Mouse (Mus musculus) forebrain, embryonic 15.5 days (tissue): ENCODE measurements around the gene Racgap1. TPM values are rescaled to one million over a fixed set of nuclear protein-coding genes. Genes with fewer than 3 reads are reported as not detected.

Experiments used
- ATAC-seq: fragments of 200-750 bp; cut with Nextera tagmentation; replicated peaks from 2 replicates; pipeline ENCODE4 v1.8.0; 2017; ENCODE audit warnings: mild to moderate bottlenecking, moderate TSS enrichment, moderate library complexity
- H3K27ac ChIP-seq: fragments of 300-500 bp; sonication (generic); replicated peaks from 2 replicates; pipeline ENCODE4 v1.5.1; 2015; ENCODE audit warnings: mild to moderate bottlenecking, inconsistent platforms
- H3K27me3 ChIP-seq: fragments of 300-500 bp; sonication (generic); 2 replicates; pipeline ENCODE4 v1.6.1; 2015; ENCODE audit warnings: inconsistent platforms
- H3K36me3 ChIP-seq: fragments of 300-500 bp; sonication (generic); 2 replicates; pipeline ENCODE4 v1.6.1; 2015; ENCODE audit warnings: mild to moderate bottlenecking, inconsistent platforms
- H3K4me1 ChIP-seq: fragments of 300-500 bp; sonication (generic); 2 replicates; pipeline ENCODE4 v1.6.1; 2015; ENCODE audit warnings: inconsistent platforms
- H3K4me2 ChIP-seq: fragments of 300-500 bp; sonication (generic); replicated peaks from 2 replicates; pipeline ENCODE4 v1.6.1; 2015; ENCODE audit warnings: mild to moderate bottlenecking, inconsistent platforms
- H3K4me3 ChIP-seq: fragments of 300-500 bp; sonication (generic); 2 replicates; pipeline ENCODE4 v1.5.1; 2015; ENCODE audit warnings: mild to moderate bottlenecking, inconsistent platforms
- H3K9ac ChIP-seq: fragments of 300-500 bp; sonication (generic); replicated peaks from 2 replicates; pipeline ENCODE4 v1.6.1; 2015; ENCODE audit warnings: mild to moderate bottlenecking, inconsistent platforms
- H3K9me3 ChIP-seq: fragments of 300-500 bp; sonication (generic); 2 replicates; pipeline ENCODE4 v1.6.1; 2016; ENCODE audit warnings: inconsistent platforms
- WGBS: fragments of 180-500 bp; shearing (Covaris S2); methylation state at CpG from one replicate; pipeline ENCODE4 v1.1.7; 2015; ENCODE audit warnings: mixed read lengths; 5-methylcytosine and 5-hydroxymethylcytosine counted together
- polyA plus RNA-seq: library from polyadenylated mRNA; unstranded; fragments of >200 nt; fragmentation: Nextera tagmentation; extraction: Ambion mirVana; gene quantifications from 2 replicates; pipeline ENCODE4 v1.2.1, GENCODE M21; 2015

Gene Racgap1
- polyA plus RNA-seq, 1 experiment from 2014 or later = 113 TPM

DNA sequence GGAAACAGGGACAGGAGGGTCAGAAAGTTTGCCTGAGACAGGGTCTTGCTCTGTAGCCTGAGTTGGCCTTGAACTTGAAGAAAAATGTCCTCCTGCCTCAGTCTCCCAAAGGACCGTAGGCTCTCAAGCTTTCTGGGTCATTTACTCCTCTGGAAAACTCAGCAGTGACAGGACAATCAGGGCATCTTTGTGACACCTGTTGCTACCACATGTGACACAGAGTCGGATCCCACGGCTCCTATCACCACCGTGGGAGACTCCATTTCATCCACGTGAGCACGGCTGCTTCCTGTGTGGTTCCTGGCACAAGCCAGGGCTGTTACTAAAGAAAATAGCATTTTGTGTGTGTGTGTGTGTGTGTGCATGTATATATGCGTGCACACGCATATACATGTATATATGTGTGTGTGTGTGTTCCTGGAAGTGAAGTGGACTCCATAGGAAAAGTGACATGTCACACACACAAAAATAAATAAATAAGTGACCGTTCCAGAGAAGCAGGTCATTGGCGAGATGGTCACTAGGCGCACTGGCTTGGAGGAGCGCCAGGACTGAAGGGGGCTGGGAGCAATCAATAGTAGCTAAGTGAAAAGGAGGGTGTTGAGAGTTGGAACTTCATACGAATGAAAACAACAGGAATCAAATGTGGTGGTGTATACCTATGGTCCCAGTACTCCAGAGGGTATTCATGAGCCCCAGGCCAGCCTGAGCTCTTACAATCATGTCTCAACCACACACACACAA lies 42.9 kb downstream of the Racgap1 start:
- Histone ChIP-seq H3K27ac (no peak overlapping the region), H3K4me3 (no peak overlapping the region), H3K36me3 (no peaks in the 10 kb centered on the region), H3K9me3 (no peaks in the 10 kb centered on the region), H3K4me2 (no peak overlapping the region), H3K4me1 (peaks cover 37% of the 10 kb centered on the region), H3K27me3 (no peaks in the 10 kb centered on the region), H3K9ac (no peak overlapping the region)
- 75% methylated on average over 13 of the region's 13 CpGs for WGBS
- ATAC-seq = no peak

DNA sequence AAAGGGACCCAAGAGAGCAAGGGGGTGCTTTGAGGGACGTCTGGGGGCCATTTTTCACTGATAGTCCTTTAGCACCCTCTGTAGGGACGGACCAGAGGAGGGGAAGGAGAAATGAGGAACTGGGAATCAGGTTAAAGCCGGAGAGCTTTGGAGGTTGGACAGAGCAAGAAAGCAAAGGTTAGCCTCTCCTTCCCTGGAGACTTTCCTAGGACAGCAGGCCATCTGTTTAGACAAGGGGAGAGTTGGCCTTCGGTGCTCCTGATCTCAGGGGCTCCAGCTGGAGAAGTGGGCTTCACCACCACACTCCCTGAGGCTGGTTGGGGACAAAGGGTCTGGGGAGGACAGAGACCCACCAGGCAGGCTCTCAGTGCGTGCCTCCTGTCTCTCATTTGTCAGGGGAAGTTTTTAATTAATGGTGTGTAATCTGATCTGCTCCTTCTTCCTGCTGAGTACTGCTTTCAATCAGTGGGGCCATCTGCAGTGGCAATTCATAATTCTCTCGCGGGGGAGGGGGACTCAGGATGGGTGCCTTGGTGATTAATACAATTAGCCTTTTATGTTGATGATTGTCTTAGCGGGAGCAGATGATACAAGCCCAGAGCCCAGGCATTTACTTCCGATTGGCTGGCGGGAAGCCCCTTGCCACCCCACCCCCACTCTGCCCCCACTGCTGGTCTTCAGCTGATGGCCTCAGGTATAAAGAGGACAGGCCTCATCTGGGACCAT lies 43.9 kb downstream of the Racgap1 start:
- peak overlapping the region; percentile 45 for H3K27ac ChIP-seq
- H3K36me3 ChIP-seq = no peaks in the 10 kb centered on the region
- peaks cover 37% of the 10 kb centered on the region for H3K4me1 ChIP-seq
- WGBS = 9% methylated on average over 10 of the region's 10 CpGs
- peak; percentile 43 for ATAC-seq
- H3K9ac ChIP-seq = no peak overlapping the region
- no peaks in the 10 kb centered on the region for H3K27me3 ChIP-seq
- no peaks in the 10 kb centered on the region for H3K9me3 ChIP-seq
- H3K4me2 ChIP-seq = no peak overlapping the region
- no peak overlapping the region for H3K4me3 ChIP-seq

DNA sequence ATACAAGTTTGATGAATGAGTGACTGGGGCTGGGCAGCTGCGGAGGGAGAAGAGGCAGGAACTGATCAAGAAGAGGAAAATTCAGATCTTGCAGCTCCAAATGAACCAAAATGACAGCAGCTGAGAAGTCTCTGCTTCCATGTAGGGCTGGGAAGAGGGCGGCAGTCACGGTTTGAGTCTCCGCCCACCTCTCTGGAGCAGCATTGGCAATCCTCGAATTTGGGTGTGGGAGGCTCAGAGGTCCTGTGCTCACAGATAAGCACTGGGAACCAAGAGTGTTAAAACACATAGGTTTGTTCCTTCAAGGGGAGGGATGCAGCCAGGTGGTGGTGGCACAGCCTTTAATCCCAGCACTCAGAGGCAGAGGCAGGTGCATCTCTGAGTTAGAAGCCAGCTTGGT lies 44.9 kb downstream of the Racgap1 start:
- no peak overlapping the region for H3K4me2 ChIP-seq
- 38% methylated on average over 5 of the region's 5 CpGs for WGBS
- H3K36me3 ChIP-seq = no peaks in the 10 kb centered on the region
- H3K27me3 ChIP-seq = no peaks in the 10 kb centered on the region
- peaks cover 36% of the 10 kb centered on the region for H3K4me1 ChIP-seq
- H3K4me3 ChIP-seq = no peak overlapping the region
- H3K27ac ChIP-seq = no peak overlapping the region
- no peak overlapping the region for H3K9ac ChIP-seq
- no peak for ATAC-seq
- H3K9me3 ChIP-seq = no peaks in the 10 kb centered on the region

- ATAC-seq = no peak
- no peak overlapping the region for H3K4me3 ChIP-seq
- no peak overlapping the region for H3K9ac ChIP-seq
- H3K4me2 ChIP-seq = no peak overlapping the region
- 58% methylated on average over 3 of the region's 3 CpGs for WGBS
- H3K27me3 ChIP-seq = no peaks in the 10 kb centered on the region
- H3K9me3 ChIP-seq = no peaks in the 10 kb centered on the region
- no peak overlapping the region for H3K27ac ChIP-seq
- H3K4me1 ChIP-seq = peaks cover 35% of the 10 kb centered on the region
- no peaks in the 10 kb centered on the region for H3K36me3 ChIP-seq
Observed at GRCm38 (mm10) chr15:99605595-99605994, 45.9 kb downstream of the Racgap1 start.

DNA sequence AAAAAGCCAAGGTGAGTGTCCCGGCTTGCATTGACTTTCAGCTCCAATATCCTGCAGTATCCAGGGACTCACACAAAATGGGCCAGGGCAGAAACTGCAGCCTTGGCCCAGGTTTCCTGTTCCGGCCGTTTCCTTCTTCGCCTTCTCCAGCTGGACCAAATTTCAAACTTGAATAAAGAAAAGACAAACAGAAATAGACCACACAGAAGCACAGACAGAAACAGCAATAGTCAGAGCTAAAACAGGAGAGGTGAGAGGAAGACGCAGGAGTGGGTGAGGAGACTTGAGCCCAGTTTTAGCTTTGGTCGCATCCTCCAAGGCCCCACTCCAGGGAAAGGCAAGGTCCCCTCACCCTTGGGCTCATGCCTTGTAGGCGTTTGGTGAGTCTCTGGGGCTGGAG lies 48.2 kb downstream of the Racgap1 start:
- no peak for ATAC-seq
- no peak overlapping the region for H3K27ac ChIP-seq
- no peaks in the 10 kb centered on the region for H3K9me3 ChIP-seq
- H3K36me3 ChIP-seq = no peaks in the 10 kb centered on the region
- no peak overlapping the region for H3K4me2 ChIP-seq
- 90% methylated on average over 7 of the region's 7 CpGs for WGBS
- H3K27me3 ChIP-seq = peaks cover 3% of the 10 kb centered on the region; the same call in 1 of the 2 replicates
- peaks cover 41% of the 10 kb centered on the region for H3K4me1 ChIP-seq
- H3K4me3 ChIP-seq = no peak overlapping the region
- no peak overlapping the region for H3K9ac ChIP-seq

DNA sequence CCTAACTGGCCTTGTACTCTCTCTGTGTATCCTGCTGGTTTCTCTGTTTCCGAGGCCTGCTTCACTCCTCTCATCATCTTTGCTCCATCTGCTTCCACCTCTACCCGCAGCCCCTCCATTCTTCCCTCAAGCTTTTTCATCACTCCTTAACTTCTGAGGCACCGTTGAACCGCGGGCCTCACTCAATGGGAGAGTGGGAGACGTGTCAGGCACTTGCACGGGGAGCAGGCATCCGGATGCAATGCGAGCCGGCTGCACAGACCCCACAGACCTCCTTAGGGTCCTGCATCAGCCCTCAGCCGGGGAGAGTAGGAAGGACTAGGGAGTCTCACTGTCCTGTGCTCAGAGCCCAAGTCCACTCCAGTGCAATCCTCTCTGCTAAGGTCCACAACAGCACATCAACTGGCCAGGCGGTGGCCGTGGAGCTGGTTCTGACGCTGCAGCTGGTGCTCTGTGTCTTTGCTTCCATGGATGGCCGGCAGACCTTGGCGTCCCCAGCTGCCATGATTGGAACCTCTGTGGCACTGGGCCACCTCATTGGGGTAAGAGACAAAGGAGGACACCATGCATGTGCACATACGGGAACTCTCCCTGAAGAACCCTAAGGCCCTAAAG lies 49.1 kb downstream of the Racgap1 start:
- no peaks in the 10 kb centered on the region for H3K36me3 ChIP-seq
- H3K4me3 ChIP-seq = no peak overlapping the region
- no peak for ATAC-seq
- no peaks in the 10 kb centered on the region for H3K9me3 ChIP-seq
- no peak overlapping the region for H3K27ac ChIP-seq
- WGBS = 69% methylated on average over 17 of the region's 17 CpGs
- H3K4me2 ChIP-seq = no peak overlapping the region
- H3K27me3 ChIP-seq = peaks cover 3% of the 10 kb centered on the region; the same call in 1 of the 2 replicates
- peaks cover 32% of the 10 kb centered on the region for H3K4me1 ChIP-seq
- no peak overlapping the region for H3K9ac ChIP-seq

GRCm38 (mm10) chr15:99601823-99602120 lies 49.7 kb downstream of the Racgap1 start:
- ATAC-seq = no peak
- 18% methylated on average over 5 of the region's 5 CpGs for WGBS
- H3K9ac ChIP-seq = no peak overlapping the region
- peaks cover 27% of the 10 kb centered on the region for H3K4me1 ChIP-seq
- H3K9me3 ChIP-seq = no peaks in the 10 kb centered on the region
- H3K4me2 ChIP-seq = no peak overlapping the region
- no peak overlapping the region for H3K27ac ChIP-seq
- H3K36me3 ChIP-seq = no peaks in the 10 kb centered on the region
- peaks cover 3% of the 10 kb centered on the region; the same call in 1 of the 2 replicates for H3K27me3 ChIP-seq
- H3K4me3 ChIP-seq = no peak overlapping the region

- peaks cover 27% of the 10 kb centered on the region for H3K4me1 ChIP-seq
- no peaks in the 10 kb centered on the region for H3K36me3 ChIP-seq
- WGBS = 60% methylated on average over 22 of the region's 22 CpGs
- H3K4me3 ChIP-seq = no peak within 1 kb of the TSS
- H3K9ac ChIP-seq = no peak within 1 kb of the TSS
- H3K9me3 ChIP-seq = no peaks in the 10 kb centered on the region
- peaks cover 3% of the 10 kb centered on the region; the same call in 1 of the 2 replicates for H3K27me3 ChIP-seq
- H3K4me2 ChIP-seq = no peak within 1 kb of the TSS
- no peak within 1 kb of the TSS for H3K27ac ChIP-seq
- ATAC-seq = no peak
Observed at GRCm38 (mm10) chr15:99600986-99601822, 50.3 kb downstream of the Racgap1 start, which contains the start of gene Aqp6. TSS of gene Aqp6 (plus strand) at chr15:99601400.

GRCm38 (mm10) chr15:99599245-99600070 lies 52.0 kb downstream of the Racgap1 start:
- Histone ChIP-seq H3K4me3 (no peak overlapping the region), H3K9ac (no peak overlapping the region), H3K4me2 (no peak overlapping the region), H3K27me3 (peaks cover 12% of the 10 kb centered on the region), H3K4me1 (peaks cover 22% of the 10 kb centered on the region), H3K36me3 (no peaks in the 10 kb centered on the region), H3K27ac (no peak overlapping the region), H3K9me3 (no peaks in the 10 kb centered on the region)
- no peak for ATAC-seq
- WGBS = 48% methylated on average over 17 of the region's 17 CpGs

DNA sequence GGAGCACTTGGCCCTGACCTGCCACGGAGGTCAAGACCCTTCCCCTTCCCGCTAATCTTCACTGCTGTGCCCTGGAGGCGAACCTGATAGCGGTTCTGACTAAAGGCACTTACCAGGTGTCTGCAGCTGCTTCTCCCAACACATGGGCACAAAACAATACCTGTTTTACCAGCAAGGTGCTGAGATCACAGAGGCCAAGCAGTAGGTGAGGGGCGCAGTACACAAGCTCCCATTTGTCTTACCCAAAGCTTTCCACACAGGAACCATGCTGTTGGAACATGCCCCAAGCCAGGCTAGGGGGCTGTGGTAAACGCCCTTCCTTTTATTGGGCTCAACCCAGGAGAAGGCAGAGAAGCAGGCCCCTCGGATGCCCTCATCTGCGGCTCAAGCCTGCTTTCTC lies 53.9 kb downstream of the Racgap1 start:
- H3K4me1 ChIP-seq = peaks cover 22% of the 10 kb centered on the region
- 60% methylated on average over 8 of the region's 8 CpGs for WGBS

DNA sequence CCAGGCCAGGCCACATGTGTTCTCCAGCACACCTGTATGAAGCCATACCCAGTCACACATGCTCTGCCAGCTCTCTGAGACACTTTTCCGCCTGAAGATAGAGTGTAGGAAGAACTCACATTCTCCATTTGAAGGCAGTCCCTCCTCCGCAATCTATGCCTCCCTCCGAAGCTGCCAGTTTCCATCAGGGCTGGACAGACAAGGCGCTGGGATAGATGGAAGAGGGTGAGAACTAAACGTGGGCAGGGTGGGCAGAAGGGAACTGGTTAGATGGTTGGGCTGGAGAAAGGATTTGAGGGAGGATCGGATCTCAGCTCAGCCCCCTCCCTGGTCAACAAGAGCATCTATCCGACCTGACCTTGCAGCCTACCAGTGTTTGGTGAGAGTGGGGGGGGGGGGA lies 54.6 kb downstream of the Racgap1 start:
- Histone ChIP-seq H3K36me3 (no peaks in the 10 kb centered on the region), H3K4me2 (no peak overlapping the region), H3K27me3 (peaks cover 35% of the 10 kb centered on the region), H3K4me3 (no peak overlapping the region), H3K27ac (no peak overlapping the region), H3K4me1 (peaks cover 22% of the 10 kb centered on the region), H3K9me3 (no peaks in the 10 kb centered on the region), H3K9ac (no peak overlapping the region)
- WGBS = 61% methylated on average over 7 of the region's 7 CpGs
- no peak; the same call in 1 of the 2 replicates for ATAC-seq

More for the DNA sequence above, 53.9 kb downstream of the Racgap1 start:
- no peaks in the 10 kb centered on the region for H3K9me3 ChIP-seq
- H3K4me3 ChIP-seq = no peak overlapping the region
- peaks cover 28% of the 10 kb centered on the region for H3K27me3 ChIP-seq
- H3K9ac ChIP-seq = no peak overlapping the region
- H3K4me2 ChIP-seq = no peak overlapping the region
- no peaks in the 10 kb centered on the region for H3K36me3 ChIP-seq
- no peak overlapping the region for H3K27ac ChIP-seq
- no peak for ATAC-seq
